Mouse (Mus musculus) layer of hippocampus, adult 11-12 months (tissue): Measurements from ENCODE around the gene Pus3.
"Not testable (repeated sequence)": the region's sequence is repeated elsewhere in the genome, so short reads cannot be mapped to it uniquely, and the experiment has no call there.

Experiments
- DNase-seq: peaks from one replicate; pipeline ENCODE4 v3.0.0; 2022; ENCODE audit warnings: low spot score

Pus3 gene

DNA sequence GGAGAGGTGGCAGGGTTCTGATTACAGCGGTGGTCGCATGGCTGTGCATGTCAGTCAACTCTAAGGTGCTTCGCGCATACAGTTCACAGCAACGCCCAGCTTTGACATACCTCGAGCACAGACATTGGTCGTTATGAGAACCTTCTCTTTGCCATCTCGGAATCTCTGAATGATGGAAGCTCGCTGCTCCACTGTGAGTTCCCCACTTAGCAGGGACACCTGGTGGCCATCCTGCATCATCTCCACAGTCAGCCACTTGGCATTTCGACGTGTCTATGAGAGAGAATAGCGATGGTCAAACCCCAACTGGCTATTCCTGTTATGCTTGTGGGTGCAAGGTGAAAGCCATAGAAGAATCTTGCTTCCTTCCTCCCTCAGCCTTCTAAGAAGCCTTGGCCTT is 12.7 kb upstream of the Pus3 start:
- DNase-seq = no peak

DNA sequence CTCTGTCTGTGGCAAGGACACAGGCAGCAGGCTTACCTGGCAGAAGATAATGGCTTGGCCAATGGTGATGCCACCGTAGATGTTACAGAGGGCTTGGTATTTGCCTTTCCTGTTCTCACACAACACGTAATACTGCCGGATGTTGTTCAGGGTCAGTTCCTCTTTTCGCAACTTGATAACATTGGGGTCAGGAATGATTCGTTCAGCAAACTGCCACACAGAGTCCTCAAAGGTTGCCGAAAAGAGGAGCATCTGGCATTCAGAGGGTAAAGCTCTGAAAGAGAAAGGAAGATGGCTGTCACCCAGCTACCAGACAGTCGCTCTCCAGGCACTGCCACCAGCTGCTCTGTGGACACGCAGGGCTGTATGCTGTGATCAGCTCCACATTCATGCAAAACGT is 11.7 kb upstream of the Pus3 start:
- no peak for DNase-seq

DNA sequence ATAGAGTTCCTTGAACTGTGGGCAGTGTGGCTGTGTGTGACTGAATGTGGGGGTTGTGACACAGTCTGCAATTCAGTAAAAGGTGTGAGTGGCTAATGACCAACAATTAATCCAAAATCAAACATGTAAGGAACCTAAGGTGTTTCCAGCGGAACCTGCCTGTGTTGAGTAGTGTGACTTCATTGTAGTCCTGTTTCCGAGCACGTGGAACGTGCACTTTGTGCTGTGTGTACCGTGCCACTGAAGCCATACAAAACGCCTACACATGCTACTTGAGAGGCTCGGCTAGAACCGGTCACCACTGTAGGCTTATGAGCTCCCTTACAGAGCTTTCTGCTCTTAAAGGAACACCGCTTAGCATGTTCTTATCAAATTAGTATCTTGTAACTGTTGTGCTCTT is 9.9 kb upstream of the Pus3 start:
- no peak for DNase-seq

- DNase-seq = no peak
Measured at GRCm38 (mm10) chr9:35556494-35557102, 1.8 kb upstream of the Pus3 start.

DNA sequence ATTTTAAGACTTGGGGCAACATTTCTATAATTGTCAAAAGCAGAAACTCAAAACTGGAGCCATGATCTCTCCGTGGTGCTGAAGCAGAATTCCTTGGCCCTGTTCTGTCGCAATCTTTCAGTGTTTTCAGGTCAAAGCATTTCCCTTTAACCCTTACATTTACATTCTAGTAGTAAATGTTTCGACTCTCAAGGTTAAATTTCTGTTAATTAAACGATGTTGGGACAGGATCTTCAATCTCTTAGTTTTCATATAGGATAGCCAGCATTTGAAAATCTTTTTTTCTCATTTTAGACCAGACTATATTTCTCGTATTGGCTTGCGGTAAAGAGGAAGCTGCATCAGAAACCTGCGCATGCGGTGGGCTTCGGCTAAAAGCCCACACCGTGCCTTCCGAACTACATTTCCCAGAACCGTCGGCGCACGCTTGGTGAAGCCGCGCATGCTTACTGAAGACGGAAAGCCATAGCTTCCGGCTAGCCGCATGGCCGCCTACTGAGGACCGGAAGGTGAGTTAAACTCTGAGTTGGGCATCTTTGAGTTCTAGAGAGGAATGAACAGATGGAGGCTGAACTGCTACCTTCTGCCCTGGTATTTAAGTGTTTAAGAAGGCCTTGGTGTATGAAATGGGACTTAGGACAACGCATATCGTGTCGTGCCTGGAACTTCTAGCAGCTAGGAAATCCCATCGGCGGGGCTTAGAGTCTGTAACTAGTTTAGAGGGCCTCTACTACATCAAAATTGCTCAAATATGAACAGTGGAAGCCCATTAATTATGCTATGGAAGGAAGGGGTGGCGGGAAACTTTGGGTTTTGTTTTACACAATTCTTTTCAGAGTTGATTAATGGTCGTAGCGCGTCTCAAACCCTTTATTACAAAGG is 855 bp downstream of the Pus3 start:
- peak; percentile 83 for DNase-seq

- DNase-seq = no peak
Measured at GRCm38 (mm10) chr9:35561076-35561475, 2.7 kb downstream of the Pus3 start.

DNA sequence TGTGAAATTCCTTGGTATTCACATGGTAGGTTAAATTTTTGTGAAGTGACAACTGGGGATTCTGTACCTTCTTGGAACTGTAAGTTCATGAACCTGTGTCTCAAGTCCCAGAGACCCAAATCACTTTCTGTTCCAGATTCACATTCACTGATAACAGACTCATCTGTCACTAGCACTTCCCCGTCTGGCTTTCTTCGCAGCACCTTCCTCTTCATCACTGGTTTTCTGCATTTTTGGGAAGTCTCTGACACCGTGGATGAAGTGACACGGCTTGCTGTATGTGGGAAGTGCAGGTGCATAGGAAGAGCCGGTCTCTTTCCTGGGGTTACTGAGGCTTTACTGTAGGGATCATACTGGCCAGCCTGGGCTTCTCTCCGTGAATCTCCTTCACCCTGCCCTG is 3.2 kb downstream of the Pus3 start:
- no peak for DNase-seq

GRCm38 (mm10) chr9:35564536-35565240 is 6.3 kb downstream of the Pus3 start:
- no peak for DNase-seq

- DNase-seq = no peak
Measured at GRCm38 (mm10) chr9:35567995-35568394, 9.6 kb downstream of the Pus3 start.

- DNase-seq = peak; percentile 93
Measured at GRCm38 (mm10) chr9:35569571-35570534, 11.5 kb downstream of the Pus3 start, which contains the start of the genes Pate2 and Hyls1. TSS of gene Pate2 (plus strand) at chr9:35570284. TSS of gene Hyls1 (minus strand) at chr9:35570398.

DNA sequence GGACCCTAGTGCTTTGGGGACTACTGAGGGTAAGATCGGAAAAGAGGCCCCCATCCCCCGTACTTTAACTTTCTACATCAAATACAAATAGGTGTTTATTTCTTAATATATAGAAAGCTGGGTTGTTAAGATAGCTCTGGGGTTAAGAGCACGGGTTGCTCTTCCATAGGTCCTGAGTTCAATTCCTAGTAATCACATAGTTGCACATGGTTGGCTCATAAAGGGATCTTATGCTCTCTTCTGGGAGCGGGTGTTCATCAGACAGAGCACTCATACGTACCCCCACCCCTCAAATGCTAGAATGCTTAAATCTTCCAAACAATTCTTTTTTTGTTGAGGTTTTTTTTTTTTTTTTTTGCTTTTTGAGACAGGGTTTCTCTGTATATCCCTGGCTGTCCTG is 12.3 kb downstream of the Pus3 start:
- no peak for DNase-seq

GRCm38 (mm10) chr9:35574416-35574815 is 16.0 kb downstream of the Pus3 start:
- DNase-seq = no peak

DNA sequence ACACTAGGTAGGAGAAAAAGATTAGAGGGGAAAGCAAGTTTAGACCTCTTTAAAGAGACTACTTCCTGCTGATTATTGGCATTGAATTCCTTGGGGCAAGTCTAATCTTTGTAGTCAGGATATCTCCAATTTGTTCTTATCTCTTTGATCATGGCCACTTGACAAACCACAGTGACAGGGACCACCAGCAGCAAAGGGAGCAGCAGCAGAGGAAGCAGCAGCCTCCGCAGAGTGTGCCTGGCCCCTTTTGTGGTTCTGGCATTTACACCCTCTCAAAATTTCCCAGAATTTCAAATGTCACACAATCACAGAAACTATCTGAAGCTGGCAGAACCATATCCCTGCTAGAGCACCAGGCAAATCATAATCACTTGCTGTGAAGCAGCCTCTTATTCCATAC is 29.3 kb downstream of the Pus3 start:
- DNase-seq = no peak

- peak; percentile 41 for DNase-seq
Measured at GRCm38 (mm10) chr9:35592903-35593302, 34.5 kb downstream of the Pus3 start.

DNA sequence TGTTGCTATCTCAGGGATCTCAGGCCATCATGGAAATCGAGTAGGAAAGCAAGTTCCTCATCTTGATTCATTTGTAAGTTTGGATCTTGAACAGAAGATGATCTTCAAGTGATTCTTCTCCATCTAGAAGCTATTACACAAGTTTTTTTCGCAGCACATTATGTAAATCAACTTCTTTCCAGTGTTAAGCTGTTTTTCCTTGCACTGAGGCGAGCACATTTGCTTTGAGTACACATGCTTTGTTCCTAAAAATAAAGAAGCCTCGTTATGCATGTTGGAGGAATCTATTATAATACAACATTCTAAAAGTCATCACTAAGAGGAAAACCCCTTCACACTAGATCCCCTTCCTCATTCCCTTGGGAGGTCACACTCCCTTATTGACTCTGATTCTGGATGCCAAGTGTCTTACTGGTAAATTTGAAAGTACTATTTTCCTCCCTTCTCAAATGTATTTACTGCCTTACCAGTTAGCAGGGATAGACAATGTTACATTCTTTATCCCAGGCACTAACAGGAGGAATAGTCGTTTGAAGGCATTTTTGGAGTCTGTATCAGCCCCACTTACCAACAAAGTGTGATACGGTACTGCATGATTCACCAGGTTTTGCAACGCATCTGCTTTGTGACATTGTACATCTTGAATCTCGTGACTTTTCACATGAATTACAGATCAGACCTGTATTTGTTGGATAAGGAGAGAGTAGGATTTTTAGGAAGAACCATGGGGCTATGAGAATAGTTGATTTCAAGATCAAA is 49.4 kb downstream of the Pus3 start:
- DNase-seq = no peak

DNA sequence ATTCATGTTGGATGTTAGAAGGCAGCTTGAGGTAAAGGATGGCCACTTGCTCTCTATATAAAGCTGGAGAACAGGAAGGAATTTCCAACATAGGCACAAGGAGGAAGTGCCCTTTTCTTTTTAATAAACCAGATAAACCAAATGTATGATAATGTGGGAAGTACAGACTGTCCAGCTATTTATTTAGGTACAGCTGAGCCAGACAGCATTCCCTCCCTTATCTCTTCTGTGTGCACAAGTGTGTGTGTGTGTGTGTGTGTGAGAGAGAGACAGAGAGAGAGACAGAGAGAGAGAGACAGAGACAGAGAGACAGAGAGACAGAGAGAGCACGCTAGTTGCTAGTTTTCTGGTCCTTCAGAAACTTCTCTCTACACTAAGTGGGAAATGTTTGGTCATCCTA is 53.4 kb downstream of the Pus3 start, which contains the start of gene Pate4:
TSS of gene Pate4 (minus strand) at position 101 of the 400 bp plus-strand sequence.
- DNase-seq = no peak

DNA sequence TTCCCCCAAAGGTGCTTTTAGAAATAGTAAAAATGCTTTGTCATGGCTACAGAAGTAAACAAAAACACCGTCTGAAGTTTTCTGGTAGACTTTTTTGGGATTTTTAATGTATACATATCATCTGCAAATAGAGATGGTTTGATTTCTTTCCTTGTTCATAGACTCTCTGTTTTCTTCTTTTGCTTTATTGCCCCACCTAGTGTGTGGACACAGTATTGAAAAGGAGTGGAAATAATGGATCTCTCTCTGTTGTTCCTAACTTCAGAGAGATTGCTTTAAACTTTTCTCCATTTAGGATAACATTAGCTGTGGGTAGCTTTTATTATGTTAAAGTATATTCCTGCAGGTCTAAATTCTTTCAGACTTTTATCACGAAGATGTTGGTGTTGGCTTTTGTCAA is 55.6 kb downstream of the Pus3 start:
- no peak for DNase-seq

DNA sequence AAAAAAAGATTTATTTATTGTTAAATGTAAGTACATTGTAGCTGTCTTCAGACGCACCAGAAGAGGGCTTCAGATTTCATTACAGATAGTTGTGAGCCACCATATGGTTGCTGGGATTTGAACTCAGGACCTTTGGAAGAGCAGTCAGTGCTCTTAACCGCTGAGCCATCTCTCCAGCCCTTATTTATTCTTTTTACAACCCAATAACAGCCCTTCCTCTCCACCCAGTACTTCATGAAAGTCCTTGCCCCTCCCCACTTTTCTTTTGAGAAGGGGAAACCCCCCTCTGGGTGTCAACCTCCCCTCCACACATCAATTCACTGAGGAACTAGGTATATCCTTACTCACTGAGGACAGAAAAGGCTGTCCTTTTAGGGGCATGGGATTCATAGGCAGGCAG is 58.4 kb downstream of the Pus3 start:
- DNase-seq = not testable (repeated sequence)
